Mouse (Mus musculus) heart, embryonic 14.5 days (tissue): ENCODE data around the gene Cdk18. TPM values are rescaled to one million over a fixed set of nuclear protein-coding genes. Genes with fewer than 3 reads are reported as not detected.

Experiments used
- ATAC-seq: fragments of 200-750 bp; cut with Nextera tagmentation; 2 replicates; pipeline ENCODE4 v1.8.0; 2017; ENCODE audit warnings: low read depth, moderate TSS enrichment; ENCODE audit not compliant: insufficient number of reproducible peaks, insufficient read depth, low FRiP score
- H3K27ac ChIP-seq, 2 experiments: fragments of 200-500 bp in 1 of 2; fragments of 300-500 bp in 1 of 2; sonication (generic) in 1 of 2; replicated peaks in 1 of 2; 2 replicates each; pipeline ENCODE4 v1.5.1; 2012 to 2014; ENCODE audit warnings: low read depth in 2 of 2, low read length in 2 of 2, control low read depth in 1 of 2, mild to moderate bottlenecking in 1 of 2, mixed read lengths in 1 of 2; ENCODE audit not compliant: control insufficient read depth in 1 of 2, insufficient read depth in 1 of 2
- H3K27me3 ChIP-seq: fragments of 300-500 bp; sonication (generic); 2 replicates; pipeline ENCODE4 v1.6.1; 2014; ENCODE audit warnings: mild to moderate bottlenecking, low read length, control low read depth; ENCODE audit not compliant: control insufficient read depth, insufficient read depth
- H3K36me3 ChIP-seq: fragments of 300-500 bp; sonication (generic); 2 replicates; pipeline ENCODE4 v1.6.1; 2014; ENCODE audit warnings: mild to moderate bottlenecking, control low read depth, low read length, mixed read lengths; ENCODE audit not compliant: control insufficient read depth, insufficient read depth
- H3K4me1 ChIP-seq, 2 experiments: fragments of 200-500 bp in 1 of 2; fragments of 300-500 bp in 1 of 2; sonication (generic) in 1 of 2; 2 replicates each; pipeline ENCODE4 v1.6.1; 2012 to 2014; ENCODE audit warnings: low read length in 2 of 2, control low read depth in 1 of 2, mixed read lengths in 1 of 2; ENCODE audit not compliant: control insufficient read depth in 2 of 2, insufficient read depth in 2 of 2
- H3K4me2 ChIP-seq: fragments of 300-500 bp; sonication (generic); 2 replicates; pipeline ENCODE4 v1.6.1; 2014; ENCODE audit warnings: mild to moderate bottlenecking, low read length
- H3K4me3 ChIP-seq, 2 experiments: fragments of 200-500 bp in 1 of 2; fragments of 300-500 bp in 1 of 2; sonication (generic) in 1 of 2; 2 replicates each; pipeline ENCODE4 v1.5.1; 2012 to 2014; ENCODE audit warnings: low read length in 2 of 2, mild to moderate bottlenecking in 2 of 2, control low read depth in 1 of 2, low read depth in 1 of 2, moderate library complexity in 1 of 2; ENCODE audit not compliant: control insufficient read depth in 1 of 2, insufficient read depth in 1 of 2
- H3K9ac ChIP-seq: fragments of 300-500 bp; sonication (generic); 2 replicates; pipeline ENCODE4 v1.6.1; 2014; ENCODE audit warnings: mild to moderate bottlenecking, low read length
- H3K9me3 ChIP-seq: fragments of 300-500 bp; sonication (generic); 2 replicates; pipeline ENCODE4 v1.6.1; 2016; ENCODE audit warnings: low read length, control low read depth; ENCODE audit not compliant: control insufficient read depth
- WGBS: fragments of 180-500 bp; shearing (Covaris S2); extraction: QIAGEN DNeasy Blood & Tissue Kit; methylation state at CpG from one replicate; pipeline ENCODE4 v1.1.7; 2014; 5-methylcytosine and 5-hydroxymethylcytosine counted together
- polyA plus RNA-seq: library from polyadenylated mRNA; unstranded; fragments of >200 nt; fragmentation: Nextera tagmentation; extraction: Ambion mirVana; gene quantifications from 2 replicates; pipeline ENCODE4 v1.2.1, GENCODE M21; 2014

Cdk18 gene
- polyA plus RNA-seq, 1 experiment from 2014 or later = 2.9 TPM

GRCm38 (mm10) chr1:132078413-132078812, 61.1 kb downstream of the Cdk18 start:
- WGBS = 80% methylated on average over 2 of the region's 2 CpGs
- Histone ChIP-seq H3K4me1 (no peaks in the 10 kb centered on the region), H3K4me3 (no peak overlapping the region), H3K27ac (no peak overlapping the region), H3K27me3 (no peaks in the 10 kb centered on the region), H3K4me2 (no peak overlapping the region), H3K9me3 (0 out of 2 replicates have a peak, but pooled peaks cover 8% of the 10 kb centered on the region), H3K36me3 (no peaks in the 10 kb centered on the region), H3K9ac (no peak overlapping the region)
- ATAC-seq = no peak

DNA sequence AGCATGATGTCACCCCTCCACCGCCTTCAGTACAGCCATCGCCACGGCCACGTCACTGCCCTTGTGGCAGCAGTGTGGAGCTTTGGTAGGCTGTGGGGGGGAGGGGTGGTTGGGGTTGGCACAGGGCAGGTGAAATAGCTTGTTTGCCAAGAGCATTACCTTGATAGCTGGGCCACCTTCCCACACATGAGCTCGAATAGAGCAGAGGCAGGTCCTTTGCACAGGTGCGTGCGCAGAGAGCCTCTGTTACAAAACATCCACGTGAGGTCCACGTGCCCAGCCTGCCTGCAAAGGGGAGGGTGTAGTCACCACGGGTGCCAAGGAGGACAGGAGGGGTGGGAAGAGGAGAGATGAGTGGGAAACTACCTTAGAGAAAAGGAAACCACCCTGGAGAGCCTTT, 63.9 kb downstream of the Cdk18 start:
- H3K36me3 ChIP-seq = no peaks in the 10 kb centered on the region
- no peaks in the 10 kb centered on the region for H3K4me1 ChIP-seq
- H3K4me2 ChIP-seq = no peak overlapping the region
- no peak for ATAC-seq
- no peak overlapping the region for H3K4me3 ChIP-seq
- WGBS = 79% methylated on average over 10 of the region's 10 CpGs
- no peaks in the 10 kb centered on the region for H3K27me3 ChIP-seq
- no peak overlapping the region for H3K27ac ChIP-seq
- H3K9me3 ChIP-seq = 0 out of 2 replicates have a peak, but pooled peaks cover 3% of the 10 kb centered on the region
- no peak overlapping the region for H3K9ac ChIP-seq

- no peak overlapping the region for H3K4me2 ChIP-seq
- H3K27me3 ChIP-seq = peaks cover 38% of the 10 kb centered on the region
- WGBS = 82% methylated on average over 3 of the region's 3 CpGs
Measured at GRCm38 (mm10) chr1:132070659-132071058, 68.8 kb downstream of the Cdk18 start.

DNA sequence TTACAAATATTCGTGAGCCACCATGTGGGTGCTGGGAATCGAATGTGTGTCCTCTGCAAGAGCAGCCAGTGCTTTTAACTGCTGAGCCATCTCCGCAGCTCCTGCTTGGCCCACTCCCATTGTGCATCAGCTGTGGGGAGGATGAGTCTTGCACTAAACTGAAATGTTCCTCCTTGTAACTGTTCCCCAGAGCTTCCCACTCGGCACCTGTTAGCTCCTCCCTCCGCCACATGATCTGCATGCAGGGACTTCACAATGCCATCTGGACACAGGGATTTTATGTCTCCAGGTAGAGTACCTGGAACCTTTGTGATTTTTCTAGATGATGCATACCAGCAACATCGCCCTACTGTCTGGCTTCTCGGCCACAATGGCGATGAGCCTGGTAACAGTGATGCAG, 70.0 kb downstream of the Cdk18 start:
- ATAC-seq = no peak
- peaks cover 47% of the 10 kb centered on the region for H3K27me3 ChIP-seq
- no peak overlapping the region for H3K4me3 ChIP-seq
- no peak overlapping the region for H3K27ac ChIP-seq
- no peaks in the 10 kb centered on the region for H3K36me3 ChIP-seq
- H3K9me3 ChIP-seq = no peaks in the 10 kb centered on the region
- 88% methylated on average over 8 of the region's 8 CpGs for WGBS
- H3K9ac ChIP-seq = no peak overlapping the region
- peaks cover 4 to 5% of the 10 kb centered on the region in 2 experiments; a peak in 2 of 4 replicates for H3K4me1 ChIP-seq
- no peak overlapping the region for H3K4me2 ChIP-seq

More at GRCm38 (mm10) chr1:132070659-132071058, 68.8 kb downstream of the Cdk18 start:
- Histone ChIP-seq H3K4me3 (no peak overlapping the region), H3K9me3 (no peaks in the 10 kb centered on the region), H3K27ac (no peak overlapping the region), H3K4me1 (peaks cover 4 to 5% of the 10 kb centered on the region in 2 experiments; a peak in 2 of 4 replicates), H3K36me3 (no peaks in the 10 kb centered on the region), H3K9ac (no peak overlapping the region)
- ATAC-seq = no peak

DNA sequence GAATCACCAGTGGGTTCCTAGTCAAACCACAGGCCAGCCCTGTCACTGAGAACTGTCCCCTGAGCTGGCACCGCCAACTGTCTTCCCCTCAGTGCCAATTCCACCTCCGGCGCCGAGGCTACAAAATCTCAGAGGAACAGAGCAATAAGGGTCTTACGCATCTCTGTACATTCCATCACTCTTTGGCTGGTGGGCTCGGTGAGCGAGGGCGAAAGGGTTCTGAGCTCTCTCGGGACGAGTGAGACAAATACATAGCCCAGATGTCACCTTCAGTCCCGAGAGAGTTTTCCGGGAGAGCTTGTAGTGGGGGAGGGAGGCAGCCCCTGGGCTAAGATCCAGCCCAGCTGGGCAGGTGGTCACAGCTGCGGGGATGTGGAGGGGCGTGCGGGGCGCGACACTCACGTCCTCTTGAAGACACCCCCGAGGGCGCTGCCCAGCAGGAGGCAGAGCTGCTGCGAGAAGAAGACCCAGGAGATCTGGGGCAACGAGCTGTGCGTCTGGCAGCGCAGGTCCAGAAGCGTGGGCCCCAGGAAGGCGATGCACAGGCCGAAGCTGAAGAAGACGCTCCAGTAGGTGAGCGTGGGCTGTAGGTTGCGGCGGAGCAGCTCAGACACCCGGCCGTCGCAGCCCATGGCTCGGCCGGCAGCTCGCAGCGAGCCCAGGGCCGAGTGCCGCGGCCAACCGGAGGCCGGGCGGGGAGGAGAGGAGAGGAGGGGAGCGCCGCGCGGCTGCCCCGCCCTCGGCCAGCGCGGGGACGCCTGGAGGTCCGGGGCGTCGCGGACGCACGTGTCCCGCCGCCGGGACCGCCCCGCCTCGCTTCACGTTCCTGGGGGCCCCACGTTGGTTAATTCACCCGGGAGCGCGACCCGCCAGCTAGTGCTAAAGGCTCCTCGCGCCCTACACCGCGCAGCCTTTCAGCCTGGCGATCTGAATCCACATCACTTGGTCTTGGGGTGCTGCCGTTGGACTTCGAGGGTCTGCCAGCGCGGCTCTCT, 71.9 kb downstream of the Cdk18 start, which contains the start of gene Mfsd4a:
Mfsd4a (minus strand) TSS at position 802 of the 995 bp plus-strand sequence.
- no peaks in the 10 kb centered on the region for H3K36me3 ChIP-seq
- H3K27ac ChIP-seq = no peak within 1 kb of the TSS
- peak within 1 kb of the TSS; percentile 35 for H3K9ac ChIP-seq
- no peaks in the 10 kb centered on the region for H3K9me3 ChIP-seq
- ATAC-seq = peak; percentile 74
- H3K4me2 ChIP-seq = peak within 1 kb of the TSS; percentile 81
- WGBS = 4% methylated on average over 52 of the region's 80 CpGs
- peaks cover 4 to 5% of the 10 kb centered on the region in 2 experiments; a peak in 2 of 4 replicates for H3K4me1 ChIP-seq
- peak within 1 kb of the TSS; percentile 43 to 45 for H3K4me3 ChIP-seq
- peaks cover 54% of the 10 kb centered on the region for H3K27me3 ChIP-seq

DNA sequence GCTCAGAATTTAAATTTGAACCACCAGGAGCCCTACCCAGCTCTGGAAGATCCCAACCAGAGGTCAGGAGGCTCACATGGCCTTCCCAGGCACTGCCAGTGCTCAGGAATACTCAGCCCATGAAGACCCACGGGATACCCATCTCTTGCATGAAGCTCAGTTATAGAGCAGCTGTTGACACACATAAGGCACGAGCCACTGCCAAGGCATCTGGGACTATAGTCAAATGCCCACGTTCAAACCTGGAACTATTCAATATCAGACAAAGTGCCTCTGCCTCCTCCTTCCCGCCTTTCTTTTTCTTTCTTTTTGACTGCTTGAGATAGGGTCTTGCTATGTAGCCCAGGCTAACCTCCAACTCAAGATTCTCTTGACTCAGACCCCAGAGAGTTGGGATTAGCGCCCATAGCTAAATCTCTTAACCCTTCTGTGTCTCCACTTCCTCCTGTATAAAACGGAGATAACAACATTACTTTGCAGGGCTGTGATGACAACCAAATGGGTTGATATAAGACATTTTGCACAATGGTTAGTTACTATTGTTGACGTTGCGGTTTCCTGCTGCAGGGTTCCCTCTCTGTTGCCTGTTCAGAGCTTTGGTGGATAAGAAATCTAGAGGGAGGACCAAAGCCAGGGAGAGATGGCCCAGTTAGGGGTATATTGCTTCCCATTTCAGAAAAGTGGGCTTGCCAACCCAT, 73.9 kb downstream of the Cdk18 start:
- Histone ChIP-seq H3K9ac (no peak overlapping the region), H3K27me3 (peaks cover 54% of the 10 kb centered on the region), H3K36me3 (no peaks in the 10 kb centered on the region), H3K9me3 (no peaks in the 10 kb centered on the region), H3K27ac (no peak overlapping the region), H3K4me1 (peaks cover 4 to 5% of the 10 kb centered on the region in 2 experiments; a peak in 2 of 4 replicates), H3K4me3 (no peak overlapping the region), H3K4me2 (no peak overlapping the region)
- WGBS = 60% methylated on average over 8 of the region's 8 CpGs
- ATAC-seq = no peak

GRCm38 (mm10) chr1:132065001-132065400, 74.5 kb downstream of the Cdk18 start:
- Histone ChIP-seq H3K36me3 (no peaks in the 10 kb centered on the region), H3K9me3 (no peaks in the 10 kb centered on the region), H3K4me3 (no peak overlapping the region), H3K27ac (no peak overlapping the region), H3K4me2 (no peak overlapping the region), H3K9ac (no peak overlapping the region), H3K4me1 (peaks cover 4 to 5% of the 10 kb centered on the region in 2 experiments; a peak in 2 of 4 replicates), H3K27me3 (peaks cover 54% of the 10 kb centered on the region)
- 38% methylated on average over 1 of the region's 1 CpGs for WGBS
- ATAC-seq = no peak
